Mouse (Mus musculus) ES-Bruce4 (cell line): ENCODE results near the gene Cym. TPM values are rescaled to one million over a fixed set of nuclear protein-coding genes. Genes with fewer than 3 reads are reported as not detected.
A peak's percentile ranks its signal among the peaks of the same experiment; 100 is the strongest.

Source experiments
- H3K27ac ChIP-seq: 2 replicates; pipeline ENCODE4 v1.5.1; 2012; ENCODE audit warnings: low read length, inconsistent platforms; ENCODE audit not compliant: insufficient read depth
- H3K27me3 ChIP-seq: 2 replicates; pipeline ENCODE4 v1.6.1; 2012; ENCODE audit warnings: mild to moderate bottlenecking, low read length, inconsistent platforms; ENCODE audit not compliant: control insufficient read depth, poor library complexity, insufficient read depth, severe bottlenecking
- H3K36me3 ChIP-seq: 2 replicates; pipeline ENCODE4 v1.6.1; 2012; ENCODE audit warnings: inconsistent platforms, mild to moderate bottlenecking, low read length, moderate library complexity; ENCODE audit not compliant: control insufficient read depth, poor library complexity, insufficient read depth, severe bottlenecking
- H3K4me1 ChIP-seq: one replicate; pipeline ENCODE4 v1.8.1; 2011; ENCODE audit warnings: low read length; ENCODE audit not compliant: control insufficient read depth, insufficient read depth
- H3K4me3 ChIP-seq: 2 replicates; pipeline ENCODE4 v1.5.1; 2011; ENCODE audit warnings: low read depth, mild to moderate bottlenecking, low read length
- H3K9ac ChIP-seq: 2 replicates; pipeline ENCODE4 v1.6.1; 2012; ENCODE audit warnings: low read depth, mild to moderate bottlenecking, inconsistent platforms; ENCODE audit not compliant: poor library complexity, severe bottlenecking
- H3K9me3 ChIP-seq: replicated peaks from 2 replicates; pipeline ENCODE4 v1.6.1; 2012; ENCODE audit warnings: mild to moderate bottlenecking, low read length, inconsistent platforms; ENCODE audit not compliant: control insufficient read depth, poor library complexity, insufficient read depth, severe bottlenecking
- CTCF ChIP-seq: IDR thresholded peaks from one replicate; pipeline ENCODE4 v1.8.1; 2011; ENCODE audit warnings: low read depth, low read length
- EP300 ChIP-seq: IDR thresholded peaks from 2 replicates; pipeline ENCODE4 v1.6.1; 2011; ENCODE audit warnings: low read depth, low read length; ENCODE audit not compliant: insufficient read depth
- POLR2A ChIP-seq: IDR thresholded peaks from one replicate; pipeline ENCODE4 v1.8.1; 2011; ENCODE audit warnings: low read length; ENCODE audit not compliant: insufficient read depth
- polyA plus RNA-seq: library from polyadenylated mRNA; stranded (reverse); fragments of >200 nt; gene quantifications from 2 replicates; pipeline ENCODE4 v1.2.4, GENCODE M21; 2011; ENCODE audit warnings: low read depth; ENCODE audit not compliant: missing spikeins, insufficient read depth, insufficient read length

The Cym gene
- polyA plus RNA-seq, 1 experiment: not detected

GRCm38 (mm10) chr3:107205994-107206393 lies 15.5 kb downstream of the Cym start:
- Histone ChIP-seq H3K4me3 (no peak overlapping the region), H3K9ac (no peak overlapping the region), H3K27ac (no peak overlapping the region)

DNA sequence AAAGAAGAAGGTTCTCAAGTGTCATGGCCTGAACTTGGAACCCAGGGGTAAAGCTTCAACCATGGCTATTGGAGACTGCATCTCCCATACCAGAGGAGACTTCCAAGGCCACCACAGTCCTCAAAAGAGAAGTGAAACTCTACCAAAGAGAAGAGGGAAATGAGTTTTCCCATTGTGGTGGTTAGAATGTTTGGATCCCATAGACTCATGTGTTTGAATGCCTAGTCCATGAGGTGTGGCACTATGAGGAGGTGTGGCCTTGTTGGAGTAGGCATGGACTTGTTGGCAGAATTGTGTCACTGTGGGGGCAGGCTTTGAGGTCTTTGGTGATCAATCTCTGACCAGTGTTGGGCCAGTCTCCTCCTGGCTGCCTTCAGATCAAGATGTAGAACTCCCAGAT lies 16.4 kb downstream of the Cym start:
- TF ChIP-seq CTCF (no peak), POLR2A (no peak)
- Histone ChIP-seq H3K36me3 (no peaks in the 10 kb centered on the region), H3K27ac (no peak overlapping the region), H3K9me3 (no peaks in the 10 kb centered on the region), H3K9ac (no peak overlapping the region), H3K27me3 (no peaks in the 10 kb centered on the region), H3K4me1 (no peaks in the 10 kb centered on the region), H3K4me3 (no peak overlapping the region)

More at GRCm38 (mm10) chr3:107205994-107206393, 15.5 kb downstream of the Cym start:
- Histone ChIP-seq H3K36me3 (no peaks in the 10 kb centered on the region), H3K27me3 (no peaks in the 10 kb centered on the region), H3K4me1 (no peaks in the 10 kb centered on the region), H3K9me3 (no peaks in the 10 kb centered on the region)
- no peak for TF ChIP-seq POLR2A
- peak; percentile 77 for TF ChIP-seq CTCF

GRCm38 (mm10) chr3:107204413-107204812 lies 17.1 kb downstream of the Cym start:
- Histone ChIP-seq H3K36me3 (no peaks in the 10 kb centered on the region), H3K9me3 (no peaks in the 10 kb centered on the region), H3K4me1 (no peaks in the 10 kb centered on the region), H3K27me3 (no peaks in the 10 kb centered on the region), H3K27ac (no peak overlapping the region), H3K4me3 (no peak overlapping the region), H3K9ac (no peak overlapping the region)
- no peak for TF ChIP-seq POLR2A
- TF ChIP-seq EP300: no peak
- no peak for TF ChIP-seq CTCF

DNA sequence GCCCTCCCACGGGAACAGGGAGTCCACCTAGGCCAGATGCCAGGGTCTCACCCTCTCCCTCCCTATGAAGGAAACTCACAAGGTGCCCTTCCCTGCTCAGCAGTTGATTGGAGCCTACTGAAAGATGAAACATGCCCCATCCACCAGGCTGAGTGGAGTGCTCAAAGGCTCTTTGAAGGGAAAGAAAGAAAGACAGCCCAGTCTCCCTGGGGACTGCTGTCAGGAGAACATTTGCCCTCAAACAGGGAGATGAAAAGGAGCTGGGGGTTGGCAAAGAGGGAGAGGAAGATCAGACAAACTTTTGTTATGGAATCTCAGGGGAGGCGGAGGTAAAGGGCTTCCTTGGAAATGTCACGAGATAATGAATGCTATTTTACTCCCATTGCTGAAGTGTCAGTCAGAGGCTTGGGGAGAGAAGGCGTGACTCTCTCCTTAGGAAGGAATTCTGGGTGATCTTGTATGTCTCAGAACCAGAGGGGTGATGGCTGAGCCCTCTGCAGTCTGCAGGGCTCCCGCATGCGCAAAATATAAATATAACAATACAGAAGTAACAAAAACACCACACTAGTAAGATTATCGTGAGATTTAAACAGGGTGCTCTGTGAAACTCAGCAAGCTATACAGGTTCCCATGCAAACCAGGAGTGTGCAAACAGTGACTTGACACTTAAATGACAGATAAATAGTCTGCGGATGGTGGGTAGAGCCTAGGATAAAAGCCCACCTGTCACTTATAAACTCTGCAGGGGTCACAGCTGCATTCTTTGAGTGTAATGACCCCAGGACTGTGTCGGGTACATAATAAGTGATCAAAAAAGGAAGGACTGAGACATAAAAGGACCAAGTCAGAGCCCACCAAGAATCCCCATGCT lies 20.0 kb downstream of the Cym start:
- no peak overlapping the region for H3K4me3 ChIP-seq
- H3K27ac ChIP-seq: no peak overlapping the region
- no peaks in the 10 kb centered on the region for H3K27me3 ChIP-seq
- H3K4me1 ChIP-seq: no peaks in the 10 kb centered on the region
- no peaks in the 10 kb centered on the region for H3K9me3 ChIP-seq
- H3K36me3 ChIP-seq: no peaks in the 10 kb centered on the region
- no peak overlapping the region for H3K9ac ChIP-seq
- TF ChIP-seq CTCF: no peak
- TF ChIP-seq EP300: no peak
- TF ChIP-seq POLR2A: no peak

- Histone ChIP-seq H3K9ac (no peak overlapping the region), H3K4me1 (no peaks in the 10 kb centered on the region)
- TF ChIP-seq POLR2A (no peak), CTCF (peak; percentile 67)
Observed at GRCm38 (mm10) chr3:107188226-107188899, 33.2 kb downstream of the Cym start.

DNA sequence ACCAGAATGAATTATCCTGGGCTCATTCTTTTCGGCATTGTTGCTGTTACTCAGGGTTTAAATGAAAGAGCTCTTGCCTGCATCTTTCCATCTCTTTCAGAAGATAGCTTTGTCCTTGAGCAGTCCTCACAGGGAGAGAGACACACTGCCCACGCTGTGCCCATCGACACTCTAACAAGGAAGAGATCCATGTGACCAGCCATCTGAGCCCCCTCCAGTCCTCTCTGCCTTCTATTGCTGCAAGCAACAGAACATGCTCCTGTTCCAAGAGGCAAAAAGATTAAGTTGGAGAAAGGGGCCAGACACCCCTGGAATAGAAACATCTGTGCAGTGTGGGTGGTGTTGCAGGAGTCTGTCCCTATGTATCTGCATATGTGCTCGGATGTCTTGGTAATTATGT lies 34.5 kb downstream of the Cym start:
- Histone ChIP-seq H3K27ac (no peak overlapping the region), H3K36me3 (no peaks in the 10 kb centered on the region), H3K4me1 (no peaks in the 10 kb centered on the region)

More at GRCm38 (mm10) chr3:107188226-107188899, 33.2 kb downstream of the Cym start:
- H3K27me3 ChIP-seq: no peaks in the 10 kb centered on the region; the same call in 1 of the 2 replicates
- H3K4me3 ChIP-seq: no peak overlapping the region
- H3K27ac ChIP-seq: no peak overlapping the region
- no peaks in the 10 kb centered on the region for H3K36me3 ChIP-seq
- H3K9me3 ChIP-seq: no peaks in the 10 kb centered on the region

More for the DNA sequence above, 34.5 kb downstream of the Cym start:
- Histone ChIP-seq H3K27me3 (no peaks in the 10 kb centered on the region; the same call in 1 of the 2 replicates), H3K4me3 (no peak overlapping the region), H3K9ac (no peak overlapping the region), H3K9me3 (no peaks in the 10 kb centered on the region)
- TF ChIP-seq EP300: no peak
- TF ChIP-seq POLR2A: no peak
- no peak for TF ChIP-seq CTCF
